Mouse (Mus musculus): ENCODE data around the gene Nipa1. TPM values are rescaled to one million over a fixed set of nuclear protein-coding genes. Genes with fewer than 3 reads are reported as not detected.
A peak's percentile ranks its signal among the peaks of the same experiment; 100 is the strongest.

Gene Nipa1
- total and polyA plus RNA-seq, 3 experiments: 0.38 to 1.0 (median 0.96) TPM

DNA sequence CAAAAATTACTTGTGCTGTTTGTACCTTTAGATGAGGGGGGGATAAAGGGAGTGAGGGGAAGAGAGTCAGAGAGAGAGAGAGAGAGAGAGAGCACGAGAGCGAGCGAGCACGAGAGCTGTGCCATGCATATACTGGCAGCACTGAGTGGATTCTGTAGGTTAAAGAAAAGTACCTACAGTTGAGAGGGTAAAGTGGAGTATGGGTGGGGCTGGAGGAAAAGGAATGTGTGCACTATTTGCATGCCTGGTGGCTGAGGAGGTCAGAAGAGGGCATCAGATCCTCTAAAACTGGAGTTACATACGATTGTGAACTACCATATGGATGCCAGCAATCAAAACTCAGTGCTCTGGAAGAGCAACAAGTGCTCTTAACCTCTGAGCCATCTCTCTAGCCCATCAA lies 36.6 kb downstream of the Nipa1 start:
- no peaks in the 10 kb centered on the region for H3K27me3 ChIP-seq (replicated peaks)
- no peak overlapping the region for H3K27ac ChIP-seq (ENCODE audit: insufficient read depth, low read depth)
- no peaks in the 10 kb centered on the region for H3K9me3 ChIP-seq (replicated peaks; ENCODE audit: low read length)
- H3K9ac ChIP-seq (ENCODE audit: insufficient read depth, low read depth): no peak overlapping the region
- peaks cover 9 to 21% of the 10 kb centered on the region in 2 experiments; a peak in 3 of 4 replicates for H3K4me1 ChIP-seq (ENCODE audit: control insufficient read depth in 1 of 2, insufficient read depth in 2 of 2)
- in situ Hi-C loops (cut with MboI; ENCODE audit: low pct_ligation_motif_present, low pct_unique_long_range_greater_than_20kb, low sequenced_read_pairs) (loop anchor here (10.0 kb wide), 1 partner anchor 62 kb away; no protein-coding TSS in a partner anchor), dilution Hi-C loops (cut with MboI; ENCODE audit: extremely low pct_ligation_motif_present, extremely low pct_unique_long_range_greater_than_20kb, low sequenced_read_pairs) (no loop called here)
- H3K36me3 ChIP-seq (replicated peaks in 1 of 2; ENCODE audit: control insufficient read depth in 1 of 2, insufficient read depth in 1 of 2, low read length in 1 of 2): peaks cover 2 to 12% of the 10 kb centered on the region in 2 experiments
- no peak for DNase-seq (ENCODE audit: extremely low read depth)
- H3K4me2 ChIP-seq (ENCODE audit: insufficient read depth, low read depth, poor library complexity, severe bottlenecking): no peak overlapping the region
- TF ChIP-seq EP300 (IDR thresholded peaks at IDR 0.05; ENCODE audit: low read length): no peak
- no peak for TF ChIP-seq SIN3A (IDR thresholded peaks at IDR 0.05; ENCODE audit: low read length)
- no peak for TF ChIP-seq CHD1 (IDR thresholded peaks at IDR 0.05; ENCODE audit: low read depth, low read length)
- H3K79me2 ChIP-seq (replicated peaks; ENCODE audit: control insufficient read depth, extremely low read depth, insufficient read depth, poor library complexity, severe bottlenecking): no peaks in the 10 kb centered on the region
- H3K4me3 ChIP-seq (replicated peaks in 1 of 3; ENCODE audit: low read depth in 2 of 3, low read length in 2 of 3, poor library complexity in 1 of 3): no peak overlapping the region

- H3K79me2 ChIP-seq (replicated peaks; ENCODE audit: control insufficient read depth, extremely low read depth, insufficient read depth, poor library complexity, severe bottlenecking): no peaks in the 10 kb centered on the region
- no peak overlapping the region for H3K4me3 ChIP-seq (replicated peaks in 1 of 3; ENCODE audit: low read depth in 2 of 3, low read length in 2 of 3, poor library complexity in 1 of 3)
- H3K4me1 ChIP-seq (ENCODE audit: control insufficient read depth in 1 of 2, insufficient read depth in 2 of 2): peaks cover 9 to 21% of the 10 kb centered on the region in 2 experiments; a peak in 3 of 4 replicates
- no peak for DNase-seq (ENCODE audit: extremely low read depth)
- H3K4me2 ChIP-seq (ENCODE audit: insufficient read depth, low read depth, poor library complexity, severe bottlenecking): peak overlapping the region; percentile 40; the same call in 1 of the 2 replicates
- H3K9me3 ChIP-seq (replicated peaks; ENCODE audit: low read length): no peaks in the 10 kb centered on the region
- no peaks in the 10 kb centered on the region for H3K27me3 ChIP-seq (replicated peaks)
- H3K9ac ChIP-seq (ENCODE audit: insufficient read depth, low read depth): peak overlapping the region; percentile 60; the same call in 1 of the 2 replicates
- in situ Hi-C loops (cut with MboI; ENCODE audit: low pct_ligation_motif_present, low pct_unique_long_range_greater_than_20kb, low sequenced_read_pairs): loop anchor here (10.0 kb wide), 1 partner anchor 63 kb away; no protein-coding TSS in a partner anchor
- TF ChIP-seq PAX5 (IDR thresholded peaks at IDR 0.05; ENCODE audit: low read length) (no peak), ZMIZ1 (IDR thresholded peaks at IDR 0.05; ENCODE audit: low read depth, low read length) (no peak), ELF1 (IDR thresholded peaks at IDR 0.05; ENCODE audit: low read depth, low read length) (no peak), GABPA (IDR thresholded peaks at IDR 0.05; ENCODE audit: insufficient replicate concordance, low read depth, low read length) (no peak), SMC3 (IDR thresholded peaks at IDR 0.05; ENCODE audit: low read depth, low read length) (no peak), RAD21 (IDR thresholded peaks at IDR 0.05; ENCODE audit: low read depth, low read length) (no peak), MEF2A (IDR thresholded peaks at IDR 0.05; ENCODE audit: borderline replicate concordance, low read depth, low read length) (no peak), TCF12 (IDR thresholded peaks at IDR 0.05; ENCODE audit: low read depth, low read length) (no peak)
- no peak overlapping the region for H3K27ac ChIP-seq (ENCODE audit: insufficient read depth, low read depth)
- dilution Hi-C loops (cut with MboI; ENCODE audit: extremely low pct_ligation_motif_present, extremely low pct_unique_long_range_greater_than_20kb, low sequenced_read_pairs): no loop called here
- H3K36me3 ChIP-seq (replicated peaks in 1 of 2; ENCODE audit: control insufficient read depth in 1 of 2, insufficient read depth in 1 of 2, low read length in 1 of 2): peaks cover 2 to 12% of the 10 kb centered on the region in 2 experiments
These were observed 37.6 kb downstream of the Nipa1 start for GRCm38 (mm10) chr7:55982010-55982700.

- Histone ChIP-seq H3K27me3 (replicated peaks) (no peaks in the 10 kb centered on the region), H3K36me3 (replicated peaks in 1 of 2; ENCODE audit: control insufficient read depth in 1 of 2, insufficient read depth in 1 of 2, low read length in 1 of 2) (peaks cover 2 to 12% of the 10 kb centered on the region in 2 experiments), H3K9ac (ENCODE audit: insufficient read depth, low read depth) (no peak overlapping the region), H3K4me3 (replicated peaks in 1 of 3; ENCODE audit: low read depth in 2 of 3, low read length in 2 of 3, poor library complexity in 1 of 3) (no peak overlapping the region), H3K9me3 (replicated peaks; ENCODE audit: low read length) (no peaks in the 10 kb centered on the region), H3K79me2 (replicated peaks; ENCODE audit: control insufficient read depth, extremely low read depth, insufficient read depth, poor library complexity, severe bottlenecking) (no peaks in the 10 kb centered on the region), H3K4me1 (ENCODE audit: control insufficient read depth in 1 of 2, insufficient read depth in 2 of 2) (peaks cover 9 to 21% of the 10 kb centered on the region in 2 experiments; a peak in 3 of 4 replicates), H3K27ac (ENCODE audit: insufficient read depth, low read depth) (no peak overlapping the region), H3K4me2 (ENCODE audit: insufficient read depth, low read depth, poor library complexity, severe bottlenecking) (no peak overlapping the region)
- in situ Hi-C loops (cut with MboI; ENCODE audit: low pct_ligation_motif_present, low pct_unique_long_range_greater_than_20kb, low sequenced_read_pairs) (loop anchor here (10.0 kb wide), 1 partner anchor 63 kb away; no protein-coding TSS in a partner anchor), dilution Hi-C loops (cut with MboI; ENCODE audit: extremely low pct_ligation_motif_present, extremely low pct_unique_long_range_greater_than_20kb, low sequenced_read_pairs) (no loop called here)
- TF ChIP-seq NELFE (IDR thresholded peaks at IDR 0.05; ENCODE audit: low read depth, low read length) (no peak), GABPA (IDR thresholded peaks at IDR 0.05; ENCODE audit: insufficient replicate concordance, low read depth, low read length) (no peak), HCFC1 (IDR thresholded peaks at IDR 0.05; ENCODE audit: low read depth, low read length) (no peak), E2F4 (IDR thresholded peaks at IDR 0.05; ENCODE audit: insufficient replicate concordance, low read depth, low read length) (no peak), ELF1 (IDR thresholded peaks at IDR 0.05; ENCODE audit: low read depth, low read length) (no peak), ZNF384 (IDR thresholded peaks at IDR 0.05; ENCODE audit: low read depth, low read length) (no peak), JUND (conservative IDR thresholded peaks at IDR 0.05; ENCODE audit: low read depth, low read length) (no peak), JUN (IDR thresholded peaks at IDR 0.05; ENCODE audit: insufficient read depth, low read depth, low read length) (no peak)
- no peak for DNase-seq (ENCODE audit: extremely low read depth)
These were observed 38.2 kb downstream of the Nipa1 start for GRCm38 (mm10) chr7:55981511-55981910.
